Mouse (Mus musculus) heart, postnatal 14 days (tissue): ENCODE measurements around the gene 1600012H06Rik. TPM values are rescaled to one million over a fixed set of nuclear protein-coding genes. Genes with fewer than 3 reads are reported as not detected.
"Not testable (repeated sequence)": the region's sequence is repeated elsewhere in the genome, so short reads cannot be mapped to it uniquely, and the experiment has no call there.

ENCODE experiments used
- DNase-seq, 2 experiments: peaks; one replicate each; pipeline ENCODE4 v3.0.0; 2021 to 2022
- intact Hi-C: fragments of 180-260 bp; cut with DNase I; formaldehyde crosslinking; loops from one replicate; pipeline ENCODE4 v1.15.1; 2025
- total RNA-seq, 2 experiments: library from RNA; stranded (reverse); gene quantifications; 2 replicates each; pipeline ENCODE4 v1.2.3; 2021

Gene 1600012H06Rik
- total RNA-seq, 2 experiments from 2014 or later: 13.1 to 14.6 TPM

GRCm38 (mm10) chr17:14994140-14994539, 51.2 kb downstream of the 1600012H06Rik start:
- intact Hi-C loops, DNase-seq: not testable (repeated sequence)

- DNase-seq, intact Hi-C loops: not testable (repeated sequence)
Measured at GRCm38 (mm10) chr17:15000047-15000446, 57.1 kb downstream of the 1600012H06Rik start.

- intact Hi-C loops, DNase-seq: not testable (repeated sequence)
Measured at GRCm38 (mm10) chr17:15009088-15009487, 66.1 kb downstream of the 1600012H06Rik start.

Other genes starting within 250 kb of the 1600012H06Rik start
- 10 to 100 TPM; 27.5 to 31.9 TPM for gene Thbs2, start 248.9 kb upstream of the 1600012H06Rik start, total RNA-seq
- 1 to 10 TPM in 1 of 2 experiments, under 1 TPM in 1; 0.73 to 1.7 TPM for gene Wdr27, start within 50 bp of the 1600012H06Rik start, total RNA-seq
- gene Phf10, start 18.1 kb downstream of the 1600012H06Rik start, total RNA-seq: 10 to 100 TPM; 48.8 to 49.7 TPM
- 1 to 10 TPM; 2.0 to 3.6 TPM for gene 9030025P20Rik, start 35.3 kb downstream of the 1600012H06Rik start, total RNA-seq
- gene Gm3417, start 35.6 kb downstream of the 1600012H06Rik start, total RNA-seq: not detected
- gene Gm3435, start 67.0 kb downstream of the 1600012H06Rik start, total RNA-seq: 1 to 10 TPM; 1.4 to 1.5 TPM
- gene Ermard, start 98.0 kb downstream of the 1600012H06Rik start, total RNA-seq: 10 to 100 TPM; 29.0 to 33.6 TPM
- under 1 TPM in 1 of 2 experiments, not detected in 1; 1.00 TPM for gene Tcte3, start 98.3 kb downstream of the 1600012H06Rik start, total RNA-seq
- 1 to 10 TPM; 1.3 to 1.6 TPM for gene Gm3448, start 98.4 kb downstream of the 1600012H06Rik start, total RNA-seq